Mouse (Mus musculus) layer of hippocampus, postnatal 14 days (tissue): Measurements from ENCODE around the gene Pmf1. TPM values are rescaled to one million over a fixed set of nuclear protein-coding genes. Genes with fewer than 3 reads are reported as not detected.

Experiments
- DNase-seq, 2 experiments: peaks; one replicate each; pipeline ENCODE4 v3.0.0; 2021 to 2022; ENCODE audit warnings: low spot score in 2 of 2, mixed read lengths in 1 of 2
- microRNA-seq, 2 experiments: library from miRNA; unstranded; fragments of <30 nt; microRNA quantifications; one replicate each; pipeline ENCODE4 v1.2.0; 2021
- total RNA-seq, 2 experiments: library from RNA; stranded (reverse); gene quantifications; 2 replicates each; pipeline ENCODE4 v1.2.3; 2021

Pmf1 gene
- total RNA-seq, 2 experiments from 2014 or later = 6.9 to 9.9 TPM

DNA sequence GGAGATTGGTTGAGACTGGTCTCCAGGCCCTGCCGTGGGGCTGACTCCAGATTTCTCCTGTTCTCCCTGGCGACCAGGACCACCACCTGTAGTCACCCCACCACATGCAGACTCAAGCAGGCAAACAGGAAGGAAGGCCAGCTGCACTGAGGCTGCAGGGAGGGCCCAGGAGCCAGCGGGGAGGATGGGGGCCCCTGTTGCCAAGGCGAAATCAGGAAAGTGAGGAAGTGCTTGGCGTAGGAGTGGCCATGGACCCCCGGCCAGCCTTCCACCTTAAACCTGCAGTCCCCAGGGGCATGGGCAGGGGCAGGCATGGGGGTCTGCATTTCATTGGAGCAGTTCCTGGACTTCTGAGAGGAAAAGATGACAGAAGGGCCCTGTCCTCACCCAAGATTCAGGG lies 49.0 kb downstream of the Pmf1 start:
- no peak for DNase-seq

- no peak for DNase-seq
Observed at GRCm38 (mm10) chr3:88359989-88360388, 50.1 kb downstream of the Pmf1 start.

DNA sequence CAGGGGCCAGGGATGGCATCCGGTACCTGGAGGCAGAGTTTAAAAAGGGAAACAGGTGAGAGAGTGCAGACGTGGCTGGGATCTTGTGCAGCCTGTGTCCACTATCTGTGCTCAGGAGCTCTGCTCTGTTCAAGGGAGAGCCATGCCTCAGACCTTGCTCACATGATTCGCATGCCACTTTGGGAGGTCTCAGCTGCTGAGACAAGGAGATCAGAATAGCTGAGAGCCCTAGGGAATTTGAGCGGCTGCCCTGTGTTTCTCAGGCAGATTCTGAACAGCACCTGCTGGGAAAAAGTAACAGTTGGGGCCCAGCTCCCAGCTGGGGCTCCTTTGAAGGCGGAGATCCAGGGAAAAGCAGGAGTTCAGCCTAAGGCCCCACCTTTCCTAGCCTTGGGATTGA lies 50.5 kb downstream of the Pmf1 start:
- no peak for DNase-seq

DNA sequence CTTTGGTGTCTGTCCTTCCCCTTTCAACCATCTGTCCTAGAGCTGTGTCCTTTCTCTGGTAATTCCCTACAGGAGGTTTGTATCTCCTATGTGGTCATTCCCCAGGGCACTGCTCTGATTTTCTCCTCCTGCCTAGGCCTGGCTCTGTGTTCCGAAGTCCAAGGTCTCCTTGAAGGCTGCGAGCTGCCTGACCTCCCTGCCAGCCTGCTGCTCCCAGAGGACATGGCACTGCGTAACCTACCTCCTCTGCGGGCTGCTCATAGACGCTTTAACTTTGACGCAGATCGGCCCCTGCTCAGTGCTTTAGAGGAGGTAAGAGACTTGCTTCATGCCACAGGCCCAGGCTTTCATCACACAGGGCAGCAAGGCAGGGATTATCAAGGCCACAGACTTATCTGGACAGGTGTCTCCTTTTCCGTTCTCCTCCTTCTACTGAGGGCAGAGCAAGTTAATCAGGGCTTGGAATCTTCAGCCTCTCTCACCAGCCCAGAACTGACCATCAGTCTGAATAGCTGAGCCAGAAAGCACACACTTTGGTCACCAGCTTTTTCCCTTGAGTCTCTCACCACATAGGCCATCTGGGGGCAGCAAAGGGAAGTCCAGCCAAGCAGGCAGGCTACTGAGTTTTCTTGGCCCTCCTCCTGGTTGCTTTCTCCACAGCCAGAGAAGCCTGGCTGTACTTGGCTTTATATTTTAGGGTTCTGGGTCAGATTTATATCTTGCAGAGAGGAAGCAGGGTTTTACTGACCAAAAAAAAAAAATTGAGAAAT lies 55.5 kb downstream of the Pmf1 start:
- no peak for DNase-seq

- DNase-seq = no peak
Observed at GRCm38 (mm10) chr3:88352907-88353306, 57.2 kb downstream of the Pmf1 start.

DNA sequence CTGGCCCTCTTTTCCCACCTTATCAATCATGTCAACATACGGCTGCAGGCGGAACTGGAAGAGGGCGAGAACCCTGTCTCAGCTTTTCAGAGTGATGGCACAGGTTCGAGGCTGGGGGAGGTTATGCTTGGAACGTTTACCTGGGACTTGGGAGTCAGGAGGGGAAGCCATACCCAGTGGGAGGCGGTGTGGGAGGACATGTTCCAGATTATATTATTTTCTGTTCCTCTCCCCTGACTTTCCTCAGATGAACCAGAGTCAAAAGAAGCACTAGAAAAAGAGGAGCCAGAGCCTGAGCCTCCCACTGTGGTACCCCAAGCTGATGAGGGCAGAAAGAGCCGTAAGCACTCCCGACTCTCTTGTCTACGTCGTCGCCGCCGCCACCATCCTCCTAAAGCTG lies 59.4 kb downstream of the Pmf1 start:
- no peak for DNase-seq

Small RNA genes within 50 kb of the gene (microRNA-seq; reads per million reads assigned to microRNA genes)
- gene Mir7011 = 0 to 1.8 reads per million in 2 experiments

Other genes starting within 250 kb of the Pmf1 start
- gene Rhbg, start 155.6 kb downstream of the Pmf1 start, total RNA-seq = not detected
- not detected for gene Gm38392, start 123.1 kb downstream of the Pmf1 start, total RNA-seq
- gene Tsacc, start 113.3 kb downstream of the Pmf1 start, total RNA-seq = 1 to 10 TPM; 4.0 to 5.3 TPM
- gene Cct3, start 113.2 kb downstream of the Pmf1 start, total RNA-seq = 100 to 1,000 TPM; 191 to 198 TPM
- gene Glmp, start 85.3 kb downstream of the Pmf1 start, total RNA-seq = 10 to 100 TPM; 86.2 to 90.2 TPM
- 1 to 10 TPM in 1 of 2 experiments, under 1 TPM in 1; 0.93 to 1.3 TPM for gene Tmem79, start 74.2 kb downstream of the Pmf1 start, total RNA-seq
- gene Smg5, start 74.1 kb downstream of the Pmf1 start, total RNA-seq = 10 to 100 TPM; 65.4 to 71.8 TPM
- 1 to 10 TPM; 8.1 to 9.4 TPM for gene Paqr6, start 45.7 kb downstream of the Pmf1 start, total RNA-seq
- not detected for gene Bglap3, start 37.6 kb downstream of the Pmf1 start, total RNA-seq
- gene Bglap2, start 31.6 kb downstream of the Pmf1 start, total RNA-seq = not detected
- gene Bglap, start 25.9 kb downstream of the Pmf1 start, total RNA-seq = 1 to 10 TPM in 1 of 2 experiments, not detected in 1; 1.3 TPM
- 10 to 100 TPM; 68.6 to 70.3 TPM for gene Slc25a44, start 14.8 kb upstream of the Pmf1 start, total RNA-seq
- 10 to 100 TPM; 33.1 to 38.1 TPM for gene Sema4a, start 50.9 kb upstream of the Pmf1 start, total RNA-seq
- 10 to 100 TPM; 42.0 to 49.3 TPM for gene Lmna, start 99.6 kb upstream of the Pmf1 start, total RNA-seq
- gene Mex3a, start 122.1 kb upstream of the Pmf1 start, total RNA-seq = 10 to 100 TPM in 1 of 2 experiments, 1 to 10 TPM in 1; 9.0 to 10.7 TPM
- not detected for gene Rab25, start 138.0 kb upstream of the Pmf1 start, total RNA-seq
- gene Lamtor2, start 142.7 kb upstream of the Pmf1 start, total RNA-seq = 100 to 1,000 TPM in 1 of 2 experiments, 10 to 100 TPM in 1; 96.1 to 113 TPM
- 10 to 100 TPM; 77.3 to 81.8 TPM for gene Ubqln4, start 143.4 kb upstream of the Pmf1 start, total RNA-seq
- gene Ssr2, start 165.5 kb upstream of the Pmf1 start, total RNA-seq = 100 to 1,000 TPM; 110 to 120 TPM
- 100 to 1,000 TPM; 258 to 259 TPM for gene Arhgef2, start 195.6 kb upstream of the Pmf1 start, total RNA-seq
- gene Rxfp4, start 242.8 kb upstream of the Pmf1 start, total RNA-seq = not detected